Mouse (Mus musculus) heart, adult 9 months (tissue): ENCODE data around the gene Vmn1r171.
"Not testable (repeated sequence)": the region's sequence is repeated elsewhere in the genome, so short reads cannot be mapped to it uniquely, and the experiment has no call there.

ENCODE experiments used
- DNase-seq, 2 experiments: peaks; one replicate each; pipeline ENCODE4 v3.0.0; 2022; ENCODE audit warnings: low spot score in 2 of 2

Vmn1r171 gene

GRCm38 (mm10) chr7:23630422-23630821 lies at the start of gene Vmn1r171:
Gene Vmn1r171, plus strand, starts transcription at chr7:23630722.
- DNase-seq = no peak

GRCm38 (mm10) chr7:23605875-23606274 lies 24.6 kb upstream of the Vmn1r171 start, which contains the start of gene Vmn1r170:
Gene Vmn1r170, plus strand, starts transcription at chr7:23606175.
- not testable (repeated sequence) for DNase-seq

GRCm38 (mm10) chr7:23658016-23658415 lies 27.5 kb downstream of the Vmn1r171 start, which contains the start of gene Vmn1r172:
Gene Vmn1r172, plus strand, starts transcription at chr7:23658316.
- no peak for DNase-seq
